Mouse (Mus musculus): Measurements from ENCODE around the gene Rhno1. TPM values are rescaled to one million over a fixed set of nuclear protein-coding genes. Genes with fewer than 3 reads are reported as not detected.

Rhno1 gene
- polyA plus RNA-seq, 1 experiment from 2014 or later, result 64.3 TPM

DNA sequence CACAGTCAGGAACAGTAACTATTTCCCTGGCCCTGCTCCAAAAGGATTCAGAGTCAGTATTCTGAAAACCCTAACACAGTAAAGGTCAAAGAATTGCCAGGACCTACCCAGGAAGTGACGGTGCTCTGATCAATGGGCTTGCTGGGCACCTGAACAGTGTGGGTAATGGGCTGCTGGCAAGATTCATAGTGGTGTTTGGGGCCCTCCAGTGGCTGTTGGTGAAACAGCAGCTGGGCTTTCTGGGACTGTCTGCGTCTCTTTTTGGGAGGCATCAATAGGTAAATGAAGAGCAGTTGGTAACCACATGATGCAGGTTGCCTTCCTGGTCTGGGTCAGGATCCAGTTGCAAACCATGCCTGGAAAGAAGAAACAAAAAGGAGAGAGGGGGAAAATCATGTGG, 3.7 kb downstream of the Rhno1 start:
- H3K4me3 ChIP-seq (replicated peaks), result no peak overlapping the region
- H3K36me3 ChIP-seq, result peaks cover 39% of the 10 kb centered on the region
- H3K27ac ChIP-seq, result no peak overlapping the region
- no peak overlapping the region for H3K9ac ChIP-seq
- DNase-seq (peak; percentile 48), ATAC-seq (ENCODE audit: low read depth) (no peak)
- H3K4me1 ChIP-seq (replicated peaks), result peaks cover 56% of the 10 kb centered on the region
- H3K27me3 ChIP-seq, result peaks cover 8% of the 10 kb centered on the region; the same call in 1 of the 2 replicates
- H3K9me3 ChIP-seq (replicated peaks), result no peaks in the 10 kb centered on the region
- H3K4me2 ChIP-seq, result no peak overlapping the region
- 47% methylated on average over 2 of the region's 2 CpGs for WGBS (ENCODE audit: insufficient replicate concordance)

- no peaks in the 10 kb centered on the region for H3K9me3 ChIP-seq (replicated peaks)
- H3K9ac ChIP-seq, result peak within 1 kb of the TSS; percentile 76
- under 1% methylated on average over 42 of the region's 42 CpGs for WGBS (ENCODE audit: insufficient replicate concordance)
- DNase-seq, result peak; percentile 86
- H3K4me2 ChIP-seq, result peak within 1 kb of the TSS; percentile 94
- no peak within 1 kb of the TSS for H3K27ac ChIP-seq
- ATAC-seq (ENCODE audit: low read depth), result peak; percentile 99
- peak within 1 kb of the TSS; percentile 72 for H3K4me3 ChIP-seq (replicated peaks)
- H3K27me3 ChIP-seq, result peaks cover 8% of the 10 kb centered on the region; the same call in 1 of the 2 replicates
- H3K36me3 ChIP-seq, result peaks cover 41% of the 10 kb centered on the region
- peaks cover 38% of the 10 kb centered on the region for H3K4me1 ChIP-seq (replicated peaks)
Observed at GRCm38 (mm10) chr6:128355726-128356416, 6.8 kb downstream of the Rhno1 start, which contains the start of gene Tulp3. TSS of gene Tulp3 (minus strand) at chr6:128355851.

DNA sequence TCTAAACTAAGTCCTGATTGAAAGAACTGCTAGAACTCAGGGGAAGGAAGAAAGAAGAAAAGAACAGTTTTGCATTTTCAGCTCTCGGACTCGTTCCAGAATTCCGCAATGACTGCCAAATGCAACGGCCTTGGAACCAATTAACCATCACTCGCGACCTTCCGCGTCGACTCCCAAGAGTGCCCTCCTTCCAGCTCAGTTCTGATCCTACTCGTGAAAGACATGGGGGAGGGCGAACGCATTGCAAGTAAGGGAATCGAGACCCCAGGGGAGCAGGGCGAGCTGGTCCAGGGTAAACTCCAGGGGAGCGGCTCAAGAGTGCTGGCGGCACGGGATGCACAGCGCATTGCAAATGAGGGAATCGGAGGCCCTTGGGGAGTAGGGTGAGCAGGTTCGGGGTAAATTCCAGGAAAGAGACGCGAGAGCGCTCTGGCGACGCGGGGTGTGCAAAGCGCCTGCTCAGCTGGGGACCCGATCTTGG, 7.5 kb downstream of the Rhno1 start:
- peak overlapping the region; percentile 94 for H3K4me2 ChIP-seq
- H3K9me3 ChIP-seq (replicated peaks), result no peaks in the 10 kb centered on the region
- peaks cover 31% of the 10 kb centered on the region for H3K4me1 ChIP-seq (replicated peaks)
- H3K27me3 ChIP-seq, result peaks cover 8% of the 10 kb centered on the region; the same call in 1 of the 2 replicates
- H3K27ac ChIP-seq, result no peak overlapping the region
- under 1% methylated on average over 28 of the region's 28 CpGs for WGBS (ENCODE audit: insufficient replicate concordance)
- ATAC-seq (ENCODE audit: low read depth), result peak; percentile 58
- peak overlapping the region; percentile 76 for H3K9ac ChIP-seq
- H3K36me3 ChIP-seq, result peaks cover 42% of the 10 kb centered on the region
- no peak for DNase-seq
- H3K4me3 ChIP-seq (replicated peaks), result peak overlapping the region; percentile 72

- Histone ChIP-seq H3K9ac (no peak overlapping the region), H3K4me1 (replicated peaks) (peaks cover 20% of the 10 kb centered on the region), H3K27me3 (peaks cover 8% of the 10 kb centered on the region; the same call in 1 of the 2 replicates), H3K27ac (no peak overlapping the region), H3K36me3 (peaks cover 34% of the 10 kb centered on the region), H3K4me3 (replicated peaks) (no peak overlapping the region), H3K4me2 (no peak overlapping the region), H3K9me3 (replicated peaks) (no peaks in the 10 kb centered on the region)
- DNase-seq, result no peak
- WGBS (ENCODE audit: insufficient replicate concordance), result 62% methylated on average over 3 of the region's 3 CpGs
- no peak for ATAC-seq (ENCODE audit: low read depth)
Observed at GRCm38 (mm10) chr6:128354140-128354539, 8.6 kb downstream of the Rhno1 start.

- H3K36me3 ChIP-seq, result peaks cover 7% of the 10 kb centered on the region
- no peak overlapping the region for H3K4me3 ChIP-seq (replicated peaks)
- no peaks in the 10 kb centered on the region for H3K27me3 ChIP-seq
- DNase-seq (no peak), ATAC-seq (ENCODE audit: low read depth) (no peak)
- WGBS (ENCODE audit: insufficient replicate concordance), result 47% methylated on average over 7 of the region's 7 CpGs
- no peak overlapping the region for H3K27ac ChIP-seq
- H3K9me3 ChIP-seq (replicated peaks), result no peaks in the 10 kb centered on the region
- no peak overlapping the region for H3K9ac ChIP-seq
- H3K4me2 ChIP-seq, result no peak overlapping the region
- H3K4me1 ChIP-seq (replicated peaks), result peaks cover 6% of the 10 kb centered on the region
Observed at GRCm38 (mm10) chr6:128349711-128350110, 13.0 kb downstream of the Rhno1 start.

- Histone ChIP-seq H3K4me3 (replicated peaks) (no peak overlapping the region), H3K4me1 (replicated peaks) (peaks cover 4% of the 10 kb centered on the region; the same call in 1 of the 2 replicates), H3K27me3 (no peaks in the 10 kb centered on the region), H3K4me2 (no peak overlapping the region), H3K9ac (no peak overlapping the region), H3K36me3 (peaks cover 7% of the 10 kb centered on the region), H3K9me3 (replicated peaks) (no peaks in the 10 kb centered on the region), H3K27ac (no peak overlapping the region)
- ATAC-seq (ENCODE audit: low read depth) (no peak), DNase-seq (no peak)
- 70% methylated on average over 6 of the region's 6 CpGs for WGBS (ENCODE audit: insufficient replicate concordance)
Observed at GRCm38 (mm10) chr6:128346782-128347181, 15.9 kb downstream of the Rhno1 start.

GRCm38 (mm10) chr6:128345623-128346022, 17.1 kb downstream of the Rhno1 start:
- DNase-seq, result no peak
- ATAC-seq (ENCODE audit: low read depth), result no peak
- no peaks in the 10 kb centered on the region for H3K27me3 ChIP-seq
- H3K36me3 ChIP-seq, result peaks cover 2% of the 10 kb centered on the region
- H3K9me3 ChIP-seq (replicated peaks), result no peaks in the 10 kb centered on the region
- 15% methylated on average over 10 of the region's 10 CpGs for WGBS (ENCODE audit: insufficient replicate concordance)
- H3K9ac ChIP-seq, result no peak overlapping the region
- H3K4me3 ChIP-seq (replicated peaks), result no peak overlapping the region
- H3K4me2 ChIP-seq, result no peak overlapping the region
- H3K27ac ChIP-seq, result no peak overlapping the region
- H3K4me1 ChIP-seq (replicated peaks), result peaks cover 4% of the 10 kb centered on the region; the same call in 1 of the 2 replicates

- H3K36me3 ChIP-seq, result no peaks in the 10 kb centered on the region
- H3K27me3 ChIP-seq, result no peaks in the 10 kb centered on the region
- 76% methylated on average over 11 of the region's 11 CpGs for WGBS (ENCODE audit: insufficient replicate concordance)
- H3K27ac ChIP-seq, result no peak overlapping the region
- H3K4me1 ChIP-seq (replicated peaks), result peaks cover 12% of the 10 kb centered on the region
- DNase-seq, result no peak
- H3K9me3 ChIP-seq (replicated peaks), result no peaks in the 10 kb centered on the region
- H3K9ac ChIP-seq, result no peak overlapping the region
- H3K4me3 ChIP-seq (replicated peaks), result no peak overlapping the region
- H3K4me2 ChIP-seq, result no peak overlapping the region
- no peak for ATAC-seq (ENCODE audit: low read depth)
Observed at GRCm38 (mm10) chr6:128341956-128342723, 20.6 kb downstream of the Rhno1 start.

- no peaks in the 10 kb centered on the region for H3K9me3 ChIP-seq (replicated peaks)
- no peak overlapping the region for H3K9ac ChIP-seq
- no peaks in the 10 kb centered on the region for H3K36me3 ChIP-seq
- DNase-seq (no peak), ATAC-seq (ENCODE audit: low read depth) (no peak)
- 55% methylated on average over 5 of the region's 5 CpGs for WGBS (ENCODE audit: insufficient replicate concordance)
- no peak overlapping the region for H3K4me2 ChIP-seq
- H3K4me3 ChIP-seq (replicated peaks), result no peak overlapping the region
- H3K27me3 ChIP-seq, result no peaks in the 10 kb centered on the region
- H3K4me1 ChIP-seq (replicated peaks), result peaks cover 21% of the 10 kb centered on the region
- H3K27ac ChIP-seq, result no peak overlapping the region
Observed at GRCm38 (mm10) chr6:128338876-128339275, 23.8 kb downstream of the Rhno1 start.

GRCm38 (mm10) chr6:128337467-128337866, 25.2 kb downstream of the Rhno1 start:
- H3K27me3 ChIP-seq, result no peaks in the 10 kb centered on the region
- H3K4me2 ChIP-seq, result no peak overlapping the region
- 73% methylated on average over 7 of the region's 7 CpGs for WGBS (ENCODE audit: insufficient replicate concordance)
- no peak for ATAC-seq (ENCODE audit: low read depth)
- DNase-seq, result no peak
- H3K9me3 ChIP-seq (replicated peaks), result no peaks in the 10 kb centered on the region
- peaks cover 26% of the 10 kb centered on the region for H3K4me1 ChIP-seq (replicated peaks)
- H3K9ac ChIP-seq, result no peak overlapping the region
- no peak overlapping the region for H3K4me3 ChIP-seq (replicated peaks)
- no peak overlapping the region for H3K27ac ChIP-seq
- no peaks in the 10 kb centered on the region for H3K36me3 ChIP-seq

DNA sequence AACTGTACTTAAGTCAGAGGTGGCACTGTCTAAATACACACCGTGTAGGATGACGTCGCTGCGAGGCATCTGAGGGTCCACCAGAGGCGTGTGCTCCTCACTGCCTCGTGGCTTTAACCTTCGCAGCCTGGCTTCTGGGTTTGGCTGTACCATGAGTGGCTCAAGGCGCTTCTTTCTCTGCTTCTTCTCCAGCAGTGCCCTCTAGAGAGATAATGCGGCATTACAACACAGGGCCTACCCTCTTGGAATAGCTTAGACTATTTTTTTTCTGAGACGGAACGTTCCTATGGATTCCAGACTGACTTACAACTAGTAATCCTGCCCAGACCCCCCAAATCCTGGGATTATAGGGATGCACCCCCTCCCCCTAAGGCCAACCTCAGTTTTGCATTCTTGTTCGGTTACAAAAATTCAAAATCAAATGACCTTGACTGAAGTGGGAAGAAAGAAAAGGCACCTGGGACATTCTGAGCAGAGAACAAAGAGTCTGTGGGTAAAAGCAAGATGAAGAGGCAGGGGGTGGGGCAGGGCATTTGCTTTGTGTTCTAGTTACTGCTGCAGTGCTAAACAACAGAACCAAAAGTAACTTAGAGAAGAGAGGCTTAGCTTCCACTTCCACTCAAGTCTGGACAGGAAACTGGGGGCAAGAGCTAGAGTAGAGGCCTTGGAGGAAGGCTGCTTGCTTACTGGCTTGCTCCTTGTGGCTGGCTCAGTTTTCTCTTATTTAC, 28.1 kb downstream of the Rhno1 start:
- 24% methylated on average over 12 of the region's 12 CpGs for WGBS (ENCODE audit: insufficient replicate concordance)
- H3K4me2 ChIP-seq, result no peak overlapping the region

More for the DNA sequence above, 28.1 kb downstream of the Rhno1 start:
- Histone ChIP-seq H3K4me3 (replicated peaks) (no peak overlapping the region), H3K27me3 (no peaks in the 10 kb centered on the region), H3K27ac (no peak overlapping the region), H3K9me3 (replicated peaks) (no peaks in the 10 kb centered on the region), H3K4me1 (replicated peaks) (peaks cover 24% of the 10 kb centered on the region), H3K9ac (no peak overlapping the region), H3K36me3 (peaks cover 10% of the 10 kb centered on the region)
- peak; percentile 18 for DNase-seq
- peak; percentile 52; the same call in 1 of the 2 replicates for ATAC-seq (ENCODE audit: low read depth)
